Mouse (Mus musculus) frontal cortex, postnatal 36 days (tissue): ENCODE measurements around the gene Acp5.

Experiments used
- DNase-seq, 2 experiments: peaks; one replicate each; pipeline ENCODE4 v3.0.0; 2022; ENCODE audit warnings: low spot score in 2 of 2

Acp5 gene

DNA sequence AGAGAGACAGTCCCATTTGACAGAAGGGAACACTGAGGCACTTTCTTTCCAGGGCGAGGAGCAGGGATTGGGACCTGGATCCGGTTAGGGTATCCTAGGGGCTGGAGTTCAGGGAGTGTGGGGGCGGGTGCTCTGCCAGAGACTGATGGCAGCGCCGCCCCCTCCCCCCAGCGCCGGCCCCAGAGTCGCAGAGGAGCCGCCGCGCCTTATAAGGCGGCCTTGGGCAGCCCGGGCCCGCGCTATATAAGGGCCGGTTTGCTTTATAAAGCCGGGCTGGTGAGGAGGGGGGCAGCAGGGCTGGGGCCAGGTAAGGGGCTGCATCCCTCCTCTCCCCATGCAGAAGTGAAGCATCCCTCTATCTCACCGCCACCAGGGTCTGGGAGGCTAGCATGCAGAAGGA is 35.6 kb downstream of the Acp5 start:
- DNase-seq = no peak

- DNase-seq = no peak
These were observed 36.4 kb downstream of the Acp5 start, which contains the start of gene Cnn1 for GRCm38 (mm10) chr9:22098993-22099696. Cnn1 (plus strand) TSS chr9:22099216.

- peak; percentile 73 to 77 for DNase-seq
These were observed 39.6 kb downstream of the Acp5 start for GRCm38 (mm10) chr9:22095854-22096307.

GRCm38 (mm10) chr9:22092746-22093145 is 42.8 kb downstream of the Acp5 start:
- DNase-seq = no peak

- DNase-seq = no peak
These were observed 45.5 kb downstream of the Acp5 start for GRCm38 (mm10) chr9:22089986-22090385.

- no peak for DNase-seq
These were observed 46.2 kb downstream of the Acp5 start for GRCm38 (mm10) chr9:22089281-22089680.

- no peak for DNase-seq
These were observed 48.4 kb downstream of the Acp5 start for GRCm38 (mm10) chr9:22087034-22087618.

- DNase-seq = no peak
These were observed 49.5 kb downstream of the Acp5 start for GRCm38 (mm10) chr9:22086012-22086411.

- peak; percentile 92 to 97 for DNase-seq
These were observed 50.3 kb downstream of the Acp5 start, which contains the start of gene Ecsit for GRCm38 (mm10) chr9:22085022-22085834. Ecsit (minus strand) TSS chr9:22085438.

DNA sequence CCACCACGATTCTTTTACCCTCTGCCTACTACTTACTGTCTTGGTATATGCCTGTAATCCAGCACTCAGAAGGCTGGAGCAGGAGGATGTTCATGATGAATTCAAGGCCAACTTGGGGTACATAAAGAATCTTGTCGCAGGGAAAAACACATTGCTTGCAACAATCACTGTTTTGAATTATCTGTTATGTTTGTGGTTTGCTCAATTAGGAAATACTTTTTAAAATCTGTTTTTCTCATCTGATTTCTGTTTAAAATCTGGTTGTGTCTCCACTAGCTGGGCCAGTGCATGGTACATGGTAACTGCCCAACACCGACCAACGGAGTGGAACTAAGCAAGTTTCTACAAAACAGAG is 50.9 kb downstream of the Acp5 start:
- DNase-seq = no peak
